Mouse (Mus musculus): ENCODE data around the gene Rabep1. TPM values are rescaled to one million over a fixed set of nuclear protein-coding genes. Genes with fewer than 3 reads are reported as not detected.

Rabep1 gene
- polyA plus RNA-seq, 1 experiment from 2014 or later = 18.5 TPM

DNA sequence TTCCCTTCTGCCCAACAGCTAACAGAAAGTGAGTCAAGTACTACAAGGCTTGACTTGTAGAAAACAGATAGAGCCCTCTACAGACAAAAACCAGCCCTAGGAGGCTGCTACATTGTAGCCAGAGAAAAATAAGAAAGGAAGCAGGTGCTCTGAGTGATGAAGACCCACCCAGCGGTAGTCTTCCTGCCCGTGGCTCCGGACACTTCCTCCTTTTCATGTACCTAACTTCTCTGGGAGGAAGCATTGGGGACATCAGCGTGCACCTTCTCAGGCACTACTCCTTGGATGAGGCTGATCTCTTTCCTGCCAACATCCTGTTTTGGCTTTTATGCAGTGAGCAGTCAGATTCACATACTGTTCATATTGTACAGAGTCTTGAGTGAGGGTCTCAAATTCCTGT, 37.9 kb upstream of the Rabep1 start:
- Histone ChIP-seq H3K27me3 (ENCODE audit: insufficient read depth, low read length) (no peaks in the 10 kb centered on the region), H3K9ac (replicated peaks) (no peak overlapping the region), H3K4me2 (ENCODE audit: low read depth, low read length) (no peak overlapping the region), H3K9me3 (ENCODE audit: low read length) (no peaks in the 10 kb centered on the region), H3K27ac (ENCODE audit: low read depth) (no peak overlapping the region), H3K36me3 (replicated peaks; ENCODE audit: insufficient read depth, low read length) (no peaks in the 10 kb centered on the region), H3K4me1 (ENCODE audit: insufficient read depth) (peaks cover 15% of the 10 kb centered on the region), H3K4me3 (ENCODE audit: low read depth, low read length) (no peak overlapping the region)
- DNase-seq = no peak
- ATAC-seq = no peak
- TF ChIP-seq EP300 (IDR thresholded peaks at IDR 0.05; ENCODE audit: low read depth) = no peak
- no peak for TF ChIP-seq CTCF (IDR thresholded peaks at IDR 0.05; ENCODE audit: low read depth)
- 26% methylated on average over 4 of the region's 4 CpGs for WGBS (ENCODE audit: insufficient replicate concordance)

DNA sequence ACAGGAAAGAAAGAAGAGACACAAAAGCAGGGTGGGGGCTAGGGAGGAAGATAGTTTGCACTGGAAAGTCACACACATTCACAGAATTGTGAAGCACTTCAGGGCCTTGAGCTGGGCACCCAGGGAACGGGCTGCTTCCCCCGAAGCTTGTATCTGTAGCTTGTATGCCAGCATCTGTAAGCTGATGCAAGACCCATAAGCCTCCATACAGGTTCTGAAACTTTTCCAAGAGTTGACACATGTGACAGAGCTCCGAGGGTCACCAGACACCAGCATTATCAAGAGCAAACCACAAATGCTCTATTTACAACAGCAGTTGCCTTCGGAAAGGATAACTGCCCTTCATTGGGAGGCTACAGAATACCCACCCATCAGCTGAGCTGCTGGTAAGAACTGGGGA, 36.9 kb upstream of the Rabep1 start:
- 68% methylated on average over 4 of the region's 4 CpGs for WGBS (ENCODE audit: insufficient replicate concordance)
- Histone ChIP-seq H3K36me3 (replicated peaks; ENCODE audit: insufficient read depth, low read length) (no peaks in the 10 kb centered on the region), H3K27ac (ENCODE audit: low read depth) (no peak overlapping the region)

DNA sequence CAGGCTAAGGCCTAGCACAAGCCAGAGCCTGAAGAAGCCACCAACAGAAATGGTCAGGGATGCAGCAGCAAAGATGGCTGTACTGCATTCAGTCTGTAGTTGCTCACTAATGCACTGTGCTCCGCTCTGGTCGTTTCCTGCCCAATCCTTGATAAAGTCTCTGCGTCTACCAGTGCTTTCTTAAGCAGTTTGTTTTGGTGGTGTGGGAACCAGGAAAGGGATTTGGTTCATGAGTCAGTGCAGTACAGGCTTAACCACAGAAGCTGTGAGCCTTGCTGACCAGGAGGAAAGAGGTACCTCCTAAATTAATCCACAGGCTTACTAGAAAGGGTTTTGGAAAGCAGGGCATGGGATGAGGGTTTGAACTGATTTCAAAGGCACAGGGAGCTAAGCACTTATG, 36.5 kb upstream of the Rabep1 start:
- Histone ChIP-seq H3K9ac (replicated peaks) (no peak overlapping the region), H3K36me3 (replicated peaks; ENCODE audit: insufficient read depth, low read length) (no peaks in the 10 kb centered on the region), H3K4me2 (ENCODE audit: low read depth, low read length) (no peak overlapping the region), H3K27ac (ENCODE audit: low read depth) (no peak overlapping the region), H3K27me3 (ENCODE audit: insufficient read depth, low read length) (no peaks in the 10 kb centered on the region), H3K9me3 (ENCODE audit: low read length) (no peaks in the 10 kb centered on the region), H3K4me3 (ENCODE audit: low read depth, low read length) (no peak overlapping the region), H3K4me1 (ENCODE audit: insufficient read depth) (peaks cover 21% of the 10 kb centered on the region)
- ATAC-seq = no peak
- TF ChIP-seq EP300 (IDR thresholded peaks at IDR 0.05; ENCODE audit: low read depth) (no peak), CTCF (IDR thresholded peaks at IDR 0.05; ENCODE audit: low read depth) (no peak)
- WGBS (ENCODE audit: insufficient replicate concordance) = 47% methylated on average over 3 of the region's 3 CpGs
- no peak for DNase-seq

More for the DNA sequence above, 36.9 kb upstream of the Rabep1 start:
- Histone ChIP-seq H3K9me3 (ENCODE audit: low read length) (no peaks in the 10 kb centered on the region), H3K4me3 (ENCODE audit: low read depth, low read length) (no peak overlapping the region), H3K9ac (replicated peaks) (no peak overlapping the region), H3K27me3 (ENCODE audit: insufficient read depth, low read length) (no peaks in the 10 kb centered on the region), H3K4me2 (ENCODE audit: low read depth, low read length) (no peak overlapping the region), H3K4me1 (ENCODE audit: insufficient read depth) (peaks cover 20% of the 10 kb centered on the region)
- ATAC-seq (no peak), DNase-seq (no peak)
- TF ChIP-seq EP300 (IDR thresholded peaks at IDR 0.05; ENCODE audit: low read depth) (no peak), CTCF (IDR thresholded peaks at IDR 0.05; ENCODE audit: low read depth) (no peak)

DNA sequence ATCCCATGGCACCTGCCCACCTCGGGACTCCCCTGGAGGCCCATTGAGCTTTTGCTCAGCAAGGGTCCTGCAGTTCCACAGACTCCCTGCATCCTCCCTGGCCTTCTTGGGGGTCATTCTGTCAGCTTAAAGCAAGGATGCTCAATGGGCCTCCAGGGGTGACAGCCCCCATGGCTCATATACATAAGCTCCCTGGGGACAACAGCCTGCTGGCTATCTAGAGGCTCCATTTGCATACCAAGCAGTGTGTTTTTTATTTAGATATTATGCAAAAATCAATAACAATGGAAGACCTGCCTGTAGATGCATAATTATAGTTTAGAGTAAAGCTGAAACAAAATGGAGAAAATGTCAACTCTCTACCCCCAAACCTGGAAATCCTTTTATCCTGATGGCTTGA, 35.6 kb upstream of the Rabep1 start:
- no peak overlapping the region for H3K4me2 ChIP-seq (ENCODE audit: low read depth, low read length)
- peaks cover 16% of the 10 kb centered on the region for H3K4me1 ChIP-seq (ENCODE audit: insufficient read depth)
- DNase-seq = no peak
- H3K9me3 ChIP-seq (ENCODE audit: low read length) = no peaks in the 10 kb centered on the region
- WGBS (ENCODE audit: insufficient replicate concordance) = 62% methylated on average over 1 of the region's 1 CpGs
- H3K36me3 ChIP-seq (replicated peaks; ENCODE audit: insufficient read depth, low read length) = no peaks in the 10 kb centered on the region
- no peak for ATAC-seq
- H3K27ac ChIP-seq (ENCODE audit: low read depth) = no peak overlapping the region
- no peaks in the 10 kb centered on the region for H3K27me3 ChIP-seq (ENCODE audit: insufficient read depth, low read length)
- no peak overlapping the region for H3K4me3 ChIP-seq (ENCODE audit: low read depth, low read length)
- no peak overlapping the region for H3K9ac ChIP-seq (replicated peaks)
- TF ChIP-seq CTCF (IDR thresholded peaks at IDR 0.05; ENCODE audit: low read depth) = no peak
- no peak for TF ChIP-seq EP300 (IDR thresholded peaks at IDR 0.05; ENCODE audit: low read depth)

DNA sequence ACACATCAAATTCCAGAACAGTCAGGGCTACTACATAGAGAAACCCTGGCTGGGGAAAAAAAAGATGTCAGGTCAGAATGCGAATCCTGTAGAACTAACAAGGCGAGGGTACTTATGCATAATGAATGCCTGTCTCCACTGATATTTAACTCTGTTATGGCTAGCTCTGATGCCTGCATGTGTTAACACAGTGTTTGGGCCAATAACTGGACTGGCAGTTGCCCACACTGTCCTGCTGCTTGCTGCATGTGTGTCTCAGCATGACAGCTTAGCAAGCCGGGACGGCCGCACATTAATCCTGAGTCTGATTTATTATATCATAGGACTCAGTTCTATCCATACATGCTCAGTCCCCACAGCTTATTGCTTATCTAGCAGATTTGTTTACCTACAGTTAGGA, 33.5 kb upstream of the Rabep1 start:
- ATAC-seq (no peak), DNase-seq (no peak)
- Histone ChIP-seq H3K4me3 (ENCODE audit: low read depth, low read length) (no peak overlapping the region), H3K4me1 (ENCODE audit: insufficient read depth) (peaks cover 7% of the 10 kb centered on the region; the same call in 1 of the 2 replicates), H3K9me3 (ENCODE audit: low read length) (no peaks in the 10 kb centered on the region), H3K36me3 (replicated peaks; ENCODE audit: insufficient read depth, low read length) (no peaks in the 10 kb centered on the region), H3K27me3 (ENCODE audit: insufficient read depth, low read length) (no peaks in the 10 kb centered on the region), H3K9ac (replicated peaks) (no peak overlapping the region), H3K27ac (ENCODE audit: low read depth) (no peak overlapping the region), H3K4me2 (ENCODE audit: low read depth, low read length) (no peak overlapping the region)
- WGBS (ENCODE audit: insufficient replicate concordance) = 85% methylated on average over 5 of the region's 5 CpGs
- no peak for TF ChIP-seq EP300 (IDR thresholded peaks at IDR 0.05; ENCODE audit: low read depth)
- no peak for TF ChIP-seq CTCF (IDR thresholded peaks at IDR 0.05; ENCODE audit: low read depth)

DNA sequence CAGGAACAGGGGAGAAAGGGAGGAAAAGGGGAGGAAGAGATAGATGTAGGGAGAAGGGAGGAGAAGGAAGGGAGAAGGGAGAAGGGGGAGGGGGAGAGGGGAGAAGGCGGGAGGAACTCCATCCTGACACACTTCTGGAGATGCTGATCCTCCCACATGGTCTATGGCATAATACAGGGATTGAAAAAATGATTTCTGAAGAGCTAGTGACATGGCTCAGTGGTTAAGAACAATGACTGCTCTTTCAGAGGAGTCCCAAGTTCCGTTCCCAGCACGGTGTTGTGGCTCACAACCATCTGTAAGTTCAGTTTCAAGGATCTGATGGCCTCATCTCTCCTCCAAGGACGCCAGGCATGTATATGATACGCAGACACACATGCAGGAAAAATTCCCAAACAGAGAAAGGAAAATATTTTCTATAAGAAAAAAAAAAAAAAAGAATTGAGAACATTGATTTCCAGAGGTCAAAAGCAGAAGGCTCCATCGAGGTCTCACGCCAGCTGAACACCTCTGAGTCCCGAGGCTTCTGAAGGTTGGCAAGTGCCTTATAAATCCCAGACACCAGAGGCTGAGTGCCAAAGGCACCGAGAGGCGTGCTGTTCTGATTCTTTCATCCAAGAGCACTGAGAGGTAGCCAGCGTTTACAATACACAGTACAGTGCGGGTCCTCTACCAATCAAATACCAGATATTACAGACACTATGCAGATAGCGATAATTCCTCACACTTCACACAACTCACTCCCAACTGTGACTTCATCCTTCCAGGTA, 32.9 kb upstream of the Rabep1 start:
- Histone ChIP-seq H3K27me3 (ENCODE audit: insufficient read depth, low read length) (no peaks in the 10 kb centered on the region), H3K9ac (replicated peaks) (no peak overlapping the region), H3K4me2 (ENCODE audit: low read depth, low read length) (no peak overlapping the region; the same call in 1 of the 2 replicates), H3K4me3 (ENCODE audit: low read depth, low read length) (no peak overlapping the region), H3K36me3 (replicated peaks; ENCODE audit: insufficient read depth, low read length) (no peaks in the 10 kb centered on the region), H3K27ac (ENCODE audit: low read depth) (peak overlapping the region; percentile 75; the same call in 1 of the 2 replicates), H3K4me1 (ENCODE audit: insufficient read depth) (0 out of 2 replicates have a peak, but pooled peaks cover 5% of the 10 kb centered on the region), H3K9me3 (ENCODE audit: low read length) (no peaks in the 10 kb centered on the region)
- DNase-seq (no peak), ATAC-seq (no peak)
- WGBS (ENCODE audit: insufficient replicate concordance) = 69% methylated on average over 13 of the region's 13 CpGs
- no peak for TF ChIP-seq EP300 (IDR thresholded peaks at IDR 0.05; ENCODE audit: low read depth)
